Mouse (Mus musculus) midbrain, embryonic 13.5 days (tissue): Measurements from ENCODE around the gene Sod2. TPM values are rescaled to one million over a fixed set of nuclear protein-coding genes. Genes with fewer than 3 reads are reported as not detected.
"Not testable (repeated sequence)": the region's sequence is repeated elsewhere in the genome, so short reads cannot be mapped to it uniquely, and the experiment has no call there.

Experiments
- ATAC-seq: fragments of 200-750 bp; cut with Nextera tagmentation; 2 replicates; pipeline ENCODE4 v1.8.0; 2017; ENCODE audit warnings: mild to moderate bottlenecking, moderate TSS enrichment, moderate library complexity
- H3K27ac ChIP-seq: fragments of 300-500 bp; sonication (generic); 2 replicates; pipeline ENCODE4 v1.5.1; 2015; ENCODE audit warnings: inconsistent platforms, mild to moderate bottlenecking, moderate library complexity
- H3K27me3 ChIP-seq: fragments of 300-500 bp; sonication (generic); 2 replicates; pipeline ENCODE4 v1.6.1; 2015; ENCODE audit warnings: mild to moderate bottlenecking, inconsistent platforms
- H3K36me3 ChIP-seq: fragments of 300-500 bp; sonication (generic); 2 replicates; pipeline ENCODE4 v1.6.1; 2015; ENCODE audit warnings: mild to moderate bottlenecking, inconsistent platforms
- H3K4me1 ChIP-seq: fragments of 300-500 bp; sonication (generic); replicated peaks from 2 replicates; pipeline ENCODE4 v1.6.1; 2015; ENCODE audit warnings: inconsistent platforms
- H3K4me2 ChIP-seq: fragments of 300-500 bp; sonication (generic); replicated peaks from 2 replicates; pipeline ENCODE4 v1.6.1; 2015; ENCODE audit warnings: moderate library complexity, mild to moderate bottlenecking, inconsistent platforms
- H3K4me3 ChIP-seq: fragments of 300-500 bp; sonication (generic); replicated peaks from 2 replicates; pipeline ENCODE4 v1.5.1; 2015; ENCODE audit warnings: mild to moderate bottlenecking, inconsistent platforms
- H3K9ac ChIP-seq: fragments of 300-500 bp; sonication (generic); replicated peaks from 2 replicates; pipeline ENCODE4 v1.6.1; 2015; ENCODE audit warnings: mild to moderate bottlenecking, inconsistent platforms
- H3K9me3 ChIP-seq: fragments of 300-500 bp; sonication (generic); 2 replicates; pipeline ENCODE4 v1.6.1; 2016; ENCODE audit warnings: mild to moderate bottlenecking, inconsistent platforms
- WGBS: fragments of 180-500 bp; shearing (Covaris S2); methylation state at CpG from one replicate; pipeline ENCODE4 v1.1.7; 2015; 5-methylcytosine and 5-hydroxymethylcytosine counted together
- polyA plus RNA-seq: library from polyadenylated mRNA; unstranded; fragments of >200 nt; fragmentation: Nextera tagmentation; extraction: Ambion mirVana; gene quantifications from 2 replicates; pipeline ENCODE4 v1.2.1, GENCODE M21; 2015

Sod2 gene
- polyA plus RNA-seq: 105 and 112 TPM in 2 replicates

- WGBS: 84% methylated on average over 2 of the region's 2 CpGs
- ATAC-seq, H3K36me3 ChIP-seq, H3K9me3 ChIP-seq, H3K27me3 ChIP-seq: not testable (repeated sequence)
- Histone ChIP-seq H3K9ac (peak within 1 kb of the TSS; percentile 77), H3K4me1 (peaks cover 17% of the 10 kb centered on the region), H3K27ac (peak within 1 kb of the TSS; percentile 92), H3K4me2 (peak within 1 kb of the TSS; percentile 74), H3K4me3 (peak within 1 kb of the TSS; percentile 65)
These were observed at the start of gene Sod2 for GRCm38 (mm10) chr17:13006546-13006945. TSS of gene Sod2 (plus strand) at chr17:13006846.

GRCm38 (mm10) chr17:12959377-12959776, 47.3 kb upstream of the Sod2 start:
- H3K27me3 ChIP-seq, H3K27ac ChIP-seq, ATAC-seq, H3K9me3 ChIP-seq: not testable (repeated sequence)
- Histone ChIP-seq H3K9ac (peak overlapping the region; percentile 51; the same call in 1 of the 2 replicates), H3K4me3 (peak overlapping the region; percentile 38), H3K36me3 (peaks cover 27% of the 10 kb centered on the region), H3K4me1 (peaks cover 32% of the 10 kb centered on the region), H3K4me2 (peak overlapping the region; percentile 60)
- 18% methylated on average over 1 of the region's 2 CpGs for WGBS

- under 1% methylated on average over 42 of the region's 42 CpGs for WGBS
- peak; percentile 99 for ATAC-seq
- H3K4me2 ChIP-seq: peak within 1 kb of the TSS; percentile 63
- H3K9ac ChIP-seq: peak within 1 kb of the TSS; percentile 66
- H3K9me3 ChIP-seq: no peaks in the 10 kb centered on the region
- H3K4me1 ChIP-seq: peaks cover 32% of the 10 kb centered on the region
- peaks cover 28% of the 10 kb centered on the region for H3K36me3 ChIP-seq
- peak within 1 kb of the TSS; percentile 57 for H3K4me3 ChIP-seq
- no peaks in the 10 kb centered on the region for H3K27me3 ChIP-seq
- H3K27ac ChIP-seq: peak within 1 kb of the TSS; percentile 91
These were observed 46.2 kb upstream of the Sod2 start, which contains the start of gene Acat2 for GRCm38 (mm10) chr17:12960331-12960873. TSS of gene Acat2 (minus strand) at chr17:12960747.

GRCm38 (mm10) chr17:12963476-12963875, 43.2 kb upstream of the Sod2 start:
- Histone ChIP-seq H3K36me3 (peaks cover 35% of the 10 kb centered on the region), H3K27ac (no peak overlapping the region), H3K4me3 (no peak overlapping the region), H3K9me3 (no peaks in the 10 kb centered on the region), H3K9ac (no peak overlapping the region), H3K4me2 (no peak overlapping the region), H3K27me3 (no peaks in the 10 kb centered on the region), H3K4me1 (peaks cover 18% of the 10 kb centered on the region)
- WGBS: 86% methylated on average over 3 of the region's 3 CpGs
- no peak for ATAC-seq

GRCm38 (mm10) chr17:12967173-12967572, 39.5 kb upstream of the Sod2 start:
- WGBS: 92% methylated on average over 2 of the region's 2 CpGs
- H3K9ac ChIP-seq: no peak overlapping the region

GRCm38 (mm10) chr17:12973851-12974250, 32.8 kb upstream of the Sod2 start:
- Histone ChIP-seq H3K4me2 (no peak overlapping the region), H3K4me1 (no peaks in the 10 kb centered on the region), H3K4me3 (no peak overlapping the region), H3K27ac (no peak overlapping the region), H3K9me3 (no peaks in the 10 kb centered on the region), H3K27me3 (no peaks in the 10 kb centered on the region), H3K9ac (no peak overlapping the region), H3K36me3 (peaks cover 53% of the 10 kb centered on the region)
- WGBS: 88% methylated on average over 2 of the region's 2 CpGs
- ATAC-seq: no peak

More at GRCm38 (mm10) chr17:12967173-12967572, 39.5 kb upstream of the Sod2 start:
- Histone ChIP-seq H3K4me3 (no peak overlapping the region), H3K4me1 (no peaks in the 10 kb centered on the region), H3K27ac (no peak overlapping the region), H3K27me3 (no peaks in the 10 kb centered on the region), H3K9me3 (no peaks in the 10 kb centered on the region), H3K4me2 (no peak overlapping the region), H3K36me3 (peaks cover 45% of the 10 kb centered on the region)
- ATAC-seq: no peak

GRCm38 (mm10) chr17:12978546-12978945, 28.1 kb upstream of the Sod2 start:
- Histone ChIP-seq H3K4me1 (no peaks in the 10 kb centered on the region), H3K9me3 (no peaks in the 10 kb centered on the region), H3K27me3 (no peaks in the 10 kb centered on the region), H3K9ac (no peak overlapping the region), H3K36me3 (peaks cover 72% of the 10 kb centered on the region), H3K27ac (no peak overlapping the region), H3K4me2 (no peak overlapping the region), H3K4me3 (no peak overlapping the region)
- no peak for ATAC-seq
- WGBS: 90% methylated on average over 1 of the region's 1 CpGs

- H3K4me2 ChIP-seq: no peak overlapping the region
- H3K4me1 ChIP-seq: peaks cover 3% of the 10 kb centered on the region
- no peaks in the 10 kb centered on the region for H3K27me3 ChIP-seq
- no peak for ATAC-seq
- H3K9me3 ChIP-seq: no peaks in the 10 kb centered on the region
- H3K27ac ChIP-seq: no peak overlapping the region
- H3K36me3 ChIP-seq: peaks cover 55% of the 10 kb centered on the region
- H3K9ac ChIP-seq: no peak overlapping the region
- 87% methylated on average over 2 of the region's 2 CpGs for WGBS
- H3K4me3 ChIP-seq: no peak overlapping the region
These were observed 22.7 kb upstream of the Sod2 start for GRCm38 (mm10) chr17:12983988-12984387.

GRCm38 (mm10) chr17:12988096-12988495, 18.6 kb upstream of the Sod2 start:
- H3K4me2 ChIP-seq, ATAC-seq, H3K27ac ChIP-seq, H3K4me3 ChIP-seq, H3K27me3 ChIP-seq, H3K9ac ChIP-seq, H3K9me3 ChIP-seq: not testable (repeated sequence)
- peaks cover 22% of the 10 kb centered on the region for H3K4me1 ChIP-seq
- WGBS: 96% methylated on average over 8 of the region's 8 CpGs
- peaks cover 24% of the 10 kb centered on the region for H3K36me3 ChIP-seq

- Histone ChIP-seq H3K27me3 (no peaks in the 10 kb centered on the region), H3K4me1 (peaks cover 25% of the 10 kb centered on the region), H3K9me3 (no peaks in the 10 kb centered on the region), H3K36me3 (peaks cover 5% of the 10 kb centered on the region; the same call in 1 of the 2 replicates), H3K27ac (no peak overlapping the region; the same call in 1 of the 2 replicates), H3K4me3 (peak overlapping the region; percentile 97), H3K9ac (peak overlapping the region; percentile 99), H3K4me2 (peak overlapping the region; percentile 83)
- WGBS: 62% methylated on average over 8 of the region's 8 CpGs
- no peak for ATAC-seq
These were observed 16.0 kb upstream of the Sod2 start for GRCm38 (mm10) chr17:12990567-12991145.

GRCm38 (mm10) chr17:12991194-12991634, 15.4 kb upstream of the Sod2 start:
- H3K9me3 ChIP-seq: no peaks in the 10 kb centered on the region
- 2% methylated on average over 12 of the region's 12 CpGs for whole genome bisulfite sequencing
- H3K27ac ChIP-seq: peak overlapping the region; percentile 99
- H3K9ac ChIP-seq: peak overlapping the region; percentile 99
- H3K36me3 ChIP-seq: peaks cover 5% of the 10 kb centered on the region; the same call in 1 of the 2 replicates
- H3K27me3 ChIP-seq: no peaks in the 10 kb centered on the region
- peak overlapping the region; percentile 83 for H3K4me2 ChIP-seq
- no peak for ATAC-seq
- H3K4me1 ChIP-seq: peaks cover 25% of the 10 kb centered on the region
- H3K4me3 ChIP-seq: peak overlapping the region; percentile 97

GRCm38 (mm10) chr17:12991635-12992358, 14.8 kb upstream of the Sod2 start:
- Histone ChIP-seq H3K9ac (peak overlapping the region; percentile 99), H3K9me3 (no peaks in the 10 kb centered on the region), H3K36me3 (peaks cover 5% of the 10 kb centered on the region; the same call in 1 of the 2 replicates), H3K27me3 (no peaks in the 10 kb centered on the region), H3K4me3 (peak overlapping the region; percentile 97), H3K27ac (peak overlapping the region; percentile 99), H3K4me1 (peaks cover 25% of the 10 kb centered on the region), H3K4me2 (peak overlapping the region; percentile 83)
- ATAC-seq: peak; percentile 92
- under 1% methylated on average over 74 of the region's 84 CpGs for WGBS
